In the genomic region with DNA sequence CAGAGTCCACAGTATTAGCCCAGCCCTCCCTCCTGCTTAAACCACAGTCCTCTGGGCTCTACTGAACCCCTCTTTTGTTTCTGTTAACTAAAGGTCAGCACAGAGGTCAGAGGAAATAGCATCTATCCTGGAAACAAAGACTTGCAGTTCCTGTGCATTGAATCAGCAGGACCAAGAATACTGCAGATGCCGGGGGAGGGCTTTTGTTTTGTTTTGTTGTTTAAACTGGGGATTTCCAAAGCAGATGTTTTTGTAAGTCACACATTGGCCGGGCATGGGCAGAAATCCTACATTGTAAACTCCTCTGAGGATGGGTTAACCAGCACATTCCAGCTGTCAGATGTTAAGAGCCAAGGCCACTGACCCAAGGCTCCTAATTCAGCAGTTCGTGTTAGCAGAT, we compare ENCODE assay signal across 11 mouse cellular contexts.
DNase-seq lines count a peak whose midpoint lies in the region; ATAC-seq and TF ChIP-seq lines count a peak whose summit lies in the region.
"Had no signal": no experiment of that assay in that cellular context is flagged by ENCODE, and none has a peak within 500 bp of the region (broad histone marks: within the 10 kb centered on the region; RNA-seq: fewer than 3 reads in every experiment).

No protein-coding gene starts in this region.

- peak; percentile 55 to 77 for DNase-seq in heart, adult 18-20 months
- no peak for DNase-seq in heart, postnatal 25 days (ENCODE audit: low spot score)
- DNase-seq in ES-E14 (ENCODE audit: low read depth, low spot score): peak; percentile 79
- DNase-seq in ovary, postnatal 14 days (ENCODE audit: low spot score): no peak
- no peak for DNase-seq in cerebellum, postnatal 10 days

- H3K4me3 ChIP-seq in ES-E14 (ENCODE audit: insufficient read depth in 1 of 2, low read depth in 1 of 2, low read length in 2 of 2, poor library complexity in 1 of 2, severe bottlenecking in 1 of 2): peak overlapping the region in 1 of 2 experiments; percentile 20; a peak in 1 of 4 replicates
- no peak overlapping the region for H3K4me3 ChIP-seq in heart, embryonic 13.5 days
- no peak overlapping the region for H3K4me3 ChIP-seq in lung, embryonic 15.5 days
- H3K4me3 ChIP-seq in hindbrain, embryonic 12.5 days: no peak overlapping the region
- H3K4me3 ChIP-seq: embryonic facial prominence, embryonic 12.5 days; midbrain, embryonic 15.5 days had no signal

- no peak for ATAC-seq in heart, embryonic 13.5 days (ENCODE audit: extremely low read depth, insufficient number of reproducible peaks, low FRiP score, low TSS enrichment)
- peak; percentile 43 for ATAC-seq in lung, embryonic 15.5 days (ENCODE audit: borderline replicate concordance, extremely low read depth, low FRiP score, low TSS enrichment)
- no peak for ATAC-seq in hindbrain, embryonic 12.5 days (ENCODE audit: low FRiP score)
- ATAC-seq: midbrain, embryonic 15.5 days had no signal

- intact Hi-C loops in heart, postnatal 25 days (cut with DNase I): loop anchor here (2.0 to 5.0 kb wide), 5 partner anchors 31 to 339 kb away; no protein-coding TSS in a partner anchor

- in situ Hi-C loops in ES-E14 (cut with MboI; ENCODE audit: low sequenced_read_pairs in 2 of 2, unreplicated experiment in 2 of 2): no loop called here

- H3K4me2 ChIP-seq in heart, embryonic 13.5 days: no peak overlapping the region
- H3K4me2 ChIP-seq in lung, embryonic 15.5 days: no peak overlapping the region
- H3K4me2 ChIP-seq in hindbrain, embryonic 12.5 days (replicated peaks): no peak overlapping the region
- H3K4me2 ChIP-seq: embryonic facial prominence, embryonic 12.5 days; midbrain, embryonic 15.5 days had no signal

- no peaks in the 10 kb centered on the region for H3K27me3 ChIP-seq in heart, embryonic 13.5 days (replicated peaks)
- no peaks in the 10 kb centered on the region for H3K27me3 ChIP-seq in lung, embryonic 15.5 days
- no peaks in the 10 kb centered on the region for H3K27me3 ChIP-seq in hindbrain, embryonic 12.5 days
- H3K27me3 ChIP-seq: embryonic facial prominence, embryonic 12.5 days; midbrain, embryonic 15.5 days had no signal

- H3K36me3 ChIP-seq in ES-E14 (ENCODE audit: control insufficient read depth, insufficient read depth, low read length, poor library complexity, severe bottlenecking): no peaks in the 10 kb centered on the region
- no peaks in the 10 kb centered on the region for H3K36me3 ChIP-seq in heart, embryonic 13.5 days
- H3K36me3 ChIP-seq in lung, embryonic 15.5 days: no peaks in the 10 kb centered on the region
- H3K36me3 ChIP-seq in hindbrain, embryonic 12.5 days: no peaks in the 10 kb centered on the region
- H3K36me3 ChIP-seq: embryonic facial prominence, embryonic 12.5 days; G1E; midbrain, embryonic 15.5 days had no signal

- H3K27ac ChIP-seq in ES-E14 (ENCODE audit: insufficient read depth, low read depth, low read length, poor library complexity, severe bottlenecking): peak overlapping the region; percentile 93
- 0 out of 2 replicates have a peak overlapping the region, but pooled peaks have one; percentile 6 for H3K27ac ChIP-seq in heart, embryonic 13.5 days (replicated peaks)
- peak overlapping the region; percentile 53 for H3K27ac ChIP-seq in lung, embryonic 15.5 days
- H3K27ac ChIP-seq in hindbrain, embryonic 12.5 days: no peak overlapping the region
- H3K27ac ChIP-seq: embryonic facial prominence, embryonic 12.5 days; midbrain, embryonic 15.5 days had no signal

- H3K9me3 ChIP-seq in ES-E14 (ENCODE audit: control insufficient read depth, insufficient read depth, low read depth, low read length): no peaks in the 10 kb centered on the region
- no peaks in the 10 kb centered on the region for H3K9me3 ChIP-seq in heart, embryonic 13.5 days
- H3K9me3 ChIP-seq in lung, embryonic 15.5 days: no peaks in the 10 kb centered on the region
- H3K9me3 ChIP-seq in hindbrain, embryonic 12.5 days (replicated peaks): no peaks in the 10 kb centered on the region
- H3K9me3 ChIP-seq: embryonic facial prominence, embryonic 12.5 days; G1E; midbrain, embryonic 15.5 days had no signal

- whole genome bisulfite sequencing in heart, embryonic 13.5 days: 27% methylated on average over 3 of the region's 3 CpGs
- 15% methylated on average over 3 of the region's 3 CpGs for WGBS in lung, embryonic 15.5 days
- WGBS in hindbrain, embryonic 12.5 days: 3% methylated on average over 3 of the region's 3 CpGs

- H3K9ac ChIP-seq in ES-E14 (ENCODE audit: insufficient read depth, low read depth, low read length, poor library complexity, severe bottlenecking): no peak overlapping the region
- H3K9ac ChIP-seq in heart, embryonic 13.5 days: no peak overlapping the region
- no peak overlapping the region for H3K9ac ChIP-seq in lung, embryonic 15.5 days
- H3K9ac ChIP-seq in hindbrain, embryonic 12.5 days: no peak overlapping the region
- H3K9ac ChIP-seq: embryonic facial prominence, embryonic 12.5 days; midbrain, embryonic 15.5 days had no signal

- peaks cover 16 to 34% of the 10 kb centered on the region in 2 experiments for H3K4me1 ChIP-seq in ES-E14 (ENCODE audit: control insufficient read depth in 2 of 2, insufficient read depth in 2 of 2, low read length in 2 of 2, poor library complexity in 1 of 2)
- H3K4me1 ChIP-seq in heart, embryonic 13.5 days: peaks cover 9% of the 10 kb centered on the region; the same call in 1 of the 2 replicates
- peaks cover 26% of the 10 kb centered on the region; the same call in 1 of the 2 replicates for H3K4me1 ChIP-seq in lung, embryonic 15.5 days
- peaks cover 15% of the 10 kb centered on the region for H3K4me1 ChIP-seq in hindbrain, embryonic 12.5 days

TF ChIP-seq in ES-E14, 5 proteins besides CTCF, POLR2A, EP300 and RAD21:
- TF ChIP-seq MAFK (IDR thresholded peaks at IDR 0.05; ENCODE audit: insufficient read depth, low read depth, low read length) (peak; percentile 49), CHD2 (IDR thresholded peaks at IDR 0.05; ENCODE audit: low read depth, low read length) (peak; percentile 76; the same call in 1 of the 2 replicates), ZC3H11A (IDR thresholded peaks at IDR 0.05; ENCODE audit: borderline replicate concordance, low read depth, low read length) (no peak; the same call in 1 of the 2 replicates), ZNF384 (IDR thresholded peaks at IDR 0.05; ENCODE audit: low read depth, low read length) (no peak), HCFC1 (IDR thresholded peaks at IDR 0.05; ENCODE audit: borderline replicate concordance, insufficient read depth, low read length) (no peak)

Comparison
In these comparisons a context has a peak if more than half of its experiments do, and no peak if none do; other contexts are left out.
1. DNase-seq: peak in heart, adult 18-20 months (2 of 2) and ES-E14 (single experiment); none in heart, postnatal 25 days (single experiment), ovary, postnatal 14 days (single experiment) and cerebellum, postnatal 10 days (0 of 2).